ENCODE assay signal across 8 mouse cellular contexts in genomic region chr8:3515260-3515671, GRCm38 (mm10). TPM values are rescaled to one million over a fixed set of nuclear protein-coding genes. Genes with fewer than 3 reads are reported as not detected.
A peak's percentile ranks its signal among the peaks of the same experiment; 100 is the strongest.
DNase-seq lines count a peak whose midpoint lies in the region; ATAC-seq and TF ChIP-seq lines count a peak whose summit lies in the region.

Gene Pnpla6 (plus strand): TSS chr8:3515384.

- H3K9me3 ChIP-seq in embryonic facial prominence, embryonic 12.5 days, result no peaks in the 10 kb centered on the region
- H3K9me3 ChIP-seq in intestine, postnatal 0 days (ENCODE audit: control insufficient read depth), result no peaks in the 10 kb centered on the region
- H3K9me3 ChIP-seq in midbrain, embryonic 10.5 days (replicated peaks), result no peaks in the 10 kb centered on the region

- peak within 1 kb of the TSS; percentile 62 for H3K4me3 ChIP-seq in embryonic facial prominence, embryonic 12.5 days
- H3K4me3 ChIP-seq in intestine, postnatal 0 days (ENCODE audit: low read depth, low read length), result peak within 1 kb of the TSS; percentile 76
- peak within 1 kb of the TSS; percentile 65 for H3K4me3 ChIP-seq in midbrain, embryonic 10.5 days

- TF ChIP-seq CTCF in intestine, postnatal 0 days (IDR thresholded peaks at IDR 0.05; ENCODE audit: low read depth), result no peak

- 0 out of 2 replicates have a peak, but pooled peaks cover 4% of the 10 kb centered on the region for H3K4me1 ChIP-seq in embryonic facial prominence, embryonic 12.5 days
- no peaks in the 10 kb centered on the region for H3K4me1 ChIP-seq in intestine, postnatal 0 days (replicated peaks; ENCODE audit: control insufficient read depth, insufficient read depth, low read length)
- H3K4me1 ChIP-seq in midbrain, embryonic 10.5 days, result peaks cover 23% of the 10 kb centered on the region

- peak; percentile 91 for DNase-seq in adrenal gland, postnatal 25 days
- DNase-seq in left cerebral cortex, postnatal 36 days (ENCODE audit: low spot score in 2 of 2), result peak; percentile 89
- peak; percentile 86 for DNase-seq in midbrain, embryonic 10.5 days (ENCODE audit: low spot score)
- peak; percentile 83 for DNase-seq in right cerebral cortex, postnatal 4 days
- DNase-seq in yolk sac, embryonic 10.5 days (ENCODE audit: low spot score), result peak; percentile 91

- intact Hi-C loops in left cerebral cortex, postnatal 36 days (cut with DNase I), result loop anchor here (10.0 kb wide), 1 partner anchor 240 kb away; the partner anchor contains the start of gene Insr

- H3K27me3 ChIP-seq in embryonic facial prominence, embryonic 12.5 days, result no peaks in the 10 kb centered on the region
- H3K27me3 ChIP-seq in intestine, postnatal 0 days (replicated peaks; ENCODE audit: control insufficient read depth, insufficient read depth, low read length), result no peaks in the 10 kb centered on the region
- H3K27me3 ChIP-seq in midbrain, embryonic 10.5 days (ENCODE audit: low read depth, poor library complexity, severe bottlenecking), result no peaks in the 10 kb centered on the region

- peaks cover 33% of the 10 kb centered on the region for H3K36me3 ChIP-seq in embryonic facial prominence, embryonic 12.5 days
- peaks cover 40% of the 10 kb centered on the region; the same call in 1 of the 2 replicates for H3K36me3 ChIP-seq in intestine, postnatal 0 days (ENCODE audit: control insufficient read depth, insufficient read depth)
- H3K36me3 ChIP-seq in midbrain, embryonic 10.5 days, result peaks cover 44% of the 10 kb centered on the region

- peak within 1 kb of the TSS; percentile 61 for H3K9ac ChIP-seq in embryonic facial prominence, embryonic 12.5 days
- peak within 1 kb of the TSS; percentile 58 for H3K9ac ChIP-seq in intestine, postnatal 0 days (ENCODE audit: low read depth, low read length)

- peak; percentile 70 for ATAC-seq in embryonic facial prominence, embryonic 12.5 days (ENCODE audit: insufficient number of reproducible peaks, insufficient read depth, low FRiP score, low TSS enrichment)
- ATAC-seq in granulocyte monocyte progenitor cell, adult 5-6 weeks (replicated peaks; ENCODE audit: poor library complexity, severe bottlenecking), result peak; percentile 68
- ATAC-seq in intestine, postnatal 0 days, result peak; percentile 69

- H3K27ac ChIP-seq in embryonic facial prominence, embryonic 12.5 days, result peak within 1 kb of the TSS; percentile 77
- H3K27ac ChIP-seq in intestine, postnatal 0 days (ENCODE audit: low read depth, low read length), result peak within 1 kb of the TSS; percentile 86
- peak within 1 kb of the TSS; percentile 78 for H3K27ac ChIP-seq in midbrain, embryonic 10.5 days (replicated peaks)

- H3K4me2 ChIP-seq in embryonic facial prominence, embryonic 12.5 days (replicated peaks), result peak within 1 kb of the TSS; percentile 96
- H3K4me2 ChIP-seq in intestine, postnatal 0 days (replicated peaks; ENCODE audit: low read depth), result peak within 1 kb of the TSS; percentile 91

- WGBS in embryonic facial prominence, embryonic 12.5 days, result under 1% methylated on average over 25 of the region's 25 CpGs
- WGBS in intestine, postnatal 0 days, result under 1% methylated on average over 25 of the region's 25 CpGs
- WGBS in midbrain, embryonic 10.5 days, result under 1% methylated on average over 25 of the region's 25 CpGs

RNA-seq across cellular contexts. Expression of gene Pnpla6, which starts in this region (rescaled TPM):
- 41.7 and 63.8 TPM in 2 replicates for total RNA-seq in adrenal gland, postnatal 25 days (2021)
- polyA plus RNA-seq in embryonic facial prominence, embryonic 12.5 days (2016; fragmentation: Nextera tagmentation; extraction: Ambion mirVana), result 29.0 and 29.6 TPM in 2 replicates
- 39.0 and 39.4 TPM in 2 replicates for total RNA-seq in granulocyte monocyte progenitor cell, adult 5-6 weeks (2014; fragmentation: Nextera tagmentation)
- 11.8 and 16.8 TPM in 2 replicates for total RNA-seq in granulocyte monocyte progenitor cell, adult 5-6 weeks (2017)
- 36.1 and 43.9 TPM in 2 replicates for polyA plus RNA-seq in intestine, postnatal 0 days (2015; fragmentation: Nextera tagmentation; extraction: Ambion mirVana)
- 10 to 100 TPM; 55.9 to 79.2 TPM for total RNA-seq in left cerebral cortex, postnatal 36 days (2021)
- 20.0 and 22.2 TPM in 2 replicates for polyA plus RNA-seq in midbrain, embryonic 10.5 days (2016; fragmentation: Nextera tagmentation; extraction: Ambion mirVana)

Comparison
In these comparisons a context has a peak if more than half of its experiments do, and no peak if none do; other contexts are left out.
1. Peak in every context shown above with its lines: DNase-seq, ATAC-seq, H3K4me3 ChIP-seq and H3K27ac ChIP-seq.